Mouse (Mus musculus) forebrain, embryonic 16.5 days (tissue): ENCODE data around the gene Olfr807. TPM values are rescaled to one million over a fixed set of nuclear protein-coding genes. Genes with fewer than 3 reads are reported as not detected.

Source experiments
- ATAC-seq: fragments of 200-750 bp; cut with Nextera tagmentation; 2 replicates; pipeline ENCODE4 v1.8.0; 2017; ENCODE audit warnings: mild to moderate bottlenecking, moderate library complexity
- H3K27ac ChIP-seq: fragments of 300-500 bp; sonication (generic); 2 replicates; pipeline ENCODE4 v1.5.1; 2014; ENCODE audit warnings: low read length, control low read depth
- H3K27me3 ChIP-seq: fragments of 300-500 bp; sonication (generic); replicated peaks from 2 replicates; pipeline ENCODE4 v1.6.1; 2014; ENCODE audit warnings: low read length; ENCODE audit not compliant: control insufficient read depth, insufficient read depth
- H3K36me3 ChIP-seq: fragments of 300-500 bp; sonication (generic); 2 replicates; pipeline ENCODE4 v1.6.1; 2014; ENCODE audit not compliant: control insufficient read depth, insufficient read depth
- H3K4me1 ChIP-seq: fragments of 300-500 bp; sonication (generic); replicated peaks from 2 replicates; pipeline ENCODE4 v1.6.1; 2014; ENCODE audit warnings: low read length; ENCODE audit not compliant: control insufficient read depth, insufficient read depth
- H3K4me2 ChIP-seq: fragments of 300-500 bp; sonication (generic); 2 replicates; pipeline ENCODE4 v1.6.1; 2014; ENCODE audit warnings: mild to moderate bottlenecking, low read length, control low read depth
- H3K4me3 ChIP-seq: fragments of 300-500 bp; sonication (generic); replicated peaks from 2 replicates; pipeline ENCODE4 v1.5.1; 2014; ENCODE audit warnings: mild to moderate bottlenecking, low read length, control low read depth
- H3K9ac ChIP-seq: fragments of 300-500 bp; sonication (generic); replicated peaks from 2 replicates; pipeline ENCODE4 v1.6.1; 2014; ENCODE audit warnings: low read depth, low read length, control low read depth
- H3K9me3 ChIP-seq: fragments of 300-500 bp; sonication (generic); 2 replicates; pipeline ENCODE4 v1.6.1; 2016; ENCODE audit warnings: low read length; ENCODE audit not compliant: control insufficient read depth
- WGBS: fragments of 180-500 bp; shearing (Covaris S2); extraction: QIAGEN DNeasy Blood & Tissue Kit; methylation state at CpG from one replicate; pipeline ENCODE4 v1.1.7; 2014; 5-methylcytosine and 5-hydroxymethylcytosine counted together
- polyA plus RNA-seq: library from polyadenylated mRNA; unstranded; fragments of >200 nt; fragmentation: Nextera tagmentation; extraction: Ambion mirVana; gene quantifications from 2 replicates; pipeline ENCODE4 v1.2.1, GENCODE M21; 2015

Olfr807 gene
- not detected in 2 replicates for polyA plus RNA-seq

DNA sequence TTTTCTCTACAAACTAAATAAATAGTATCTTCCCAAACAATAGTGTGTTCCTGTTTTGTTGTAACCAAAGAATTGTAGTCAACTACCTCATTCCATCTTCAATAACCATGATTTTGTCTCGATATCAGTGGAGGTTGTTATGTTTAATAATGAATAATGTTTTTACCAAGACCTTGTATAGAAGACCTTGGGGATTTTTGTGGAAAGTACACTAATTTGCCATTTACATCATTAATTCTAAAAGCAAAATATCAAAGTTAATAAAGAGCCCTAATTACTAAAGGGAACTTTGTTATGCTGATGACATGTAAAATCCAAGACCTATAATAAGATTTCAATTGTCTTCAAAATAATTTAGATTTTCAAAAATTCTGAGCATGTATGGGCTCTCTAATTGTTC lies at the start of gene Olfr807:
Gene Olfr807 (minus strand): TSS at position 101 of the 400 bp plus-strand sequence.
- no peaks in the 10 kb centered on the region for H3K36me3 ChIP-seq
- H3K9ac ChIP-seq, result no peak within 1 kb of the TSS
- no peak for ATAC-seq
- WGBS, result 87% methylated on average over 1 of the region's 1 CpGs
- H3K9me3 ChIP-seq, result no peaks in the 10 kb centered on the region
- H3K4me1 ChIP-seq, result no peaks in the 10 kb centered on the region
- no peak within 1 kb of the TSS for H3K27ac ChIP-seq
- H3K4me3 ChIP-seq, result no peak within 1 kb of the TSS
- H3K4me2 ChIP-seq, result no peak within 1 kb of the TSS
- no peaks in the 10 kb centered on the region for H3K27me3 ChIP-seq

GRCm38 (mm10) chr10:129804296-129804695 lies 46.7 kb upstream of the Olfr807 start, which contains the start of gene Olfr811:
Gene Olfr811 (minus strand): TSS chr10:129804396.
- H3K9ac ChIP-seq, result no peak within 1 kb of the TSS
- ATAC-seq, result no peak
- H3K36me3 ChIP-seq, result no peaks in the 10 kb centered on the region
- no peaks in the 10 kb centered on the region for H3K4me1 ChIP-seq
- H3K27me3 ChIP-seq, result no peaks in the 10 kb centered on the region
- H3K9me3 ChIP-seq, result no peaks in the 10 kb centered on the region
- no peak within 1 kb of the TSS for H3K4me3 ChIP-seq
- no peak within 1 kb of the TSS for H3K27ac ChIP-seq
- WGBS, result 85% methylated on average over 4 of the region's 4 CpGs
- no peak within 1 kb of the TSS for H3K4me2 ChIP-seq

GRCm38 (mm10) chr10:129794817-129795216 lies 37.2 kb upstream of the Olfr807 start, which contains the start of gene Olfr810:
Gene Olfr810 (minus strand): TSS chr10:129794917.
- H3K9me3 ChIP-seq, result no peaks in the 10 kb centered on the region
- H3K27ac ChIP-seq, result no peak within 1 kb of the TSS
- no peak within 1 kb of the TSS for H3K4me2 ChIP-seq
- no peaks in the 10 kb centered on the region for H3K27me3 ChIP-seq
- H3K9ac ChIP-seq, result no peak within 1 kb of the TSS
- H3K4me3 ChIP-seq, result no peak within 1 kb of the TSS
- no peaks in the 10 kb centered on the region for H3K36me3 ChIP-seq
- H3K4me1 ChIP-seq, result no peaks in the 10 kb centered on the region
- no peak for ATAC-seq

GRCm38 (mm10) chr10:129778123-129778522 lies 20.5 kb upstream of the Olfr807 start:
- H3K4me1 ChIP-seq, result no peaks in the 10 kb centered on the region
- ATAC-seq, result no peak
- H3K27ac ChIP-seq, result no peak overlapping the region
- no peaks in the 10 kb centered on the region for H3K27me3 ChIP-seq
- no peak overlapping the region for H3K4me3 ChIP-seq
- H3K4me2 ChIP-seq, result no peak overlapping the region
- no peak overlapping the region for H3K9ac ChIP-seq
- H3K36me3 ChIP-seq, result no peaks in the 10 kb centered on the region
- H3K9me3 ChIP-seq, result no peaks in the 10 kb centered on the region

- Histone ChIP-seq H3K36me3 (no peaks in the 10 kb centered on the region), H3K4me1 (no peaks in the 10 kb centered on the region), H3K9ac (no peak within 1 kb of the TSS), H3K4me2 (no peak within 1 kb of the TSS), H3K4me3 (no peak within 1 kb of the TSS), H3K27ac (no peak within 1 kb of the TSS), H3K27me3 (no peaks in the 10 kb centered on the region), H3K9me3 (no peaks in the 10 kb centered on the region)
- ATAC-seq, result no peak
Observed at GRCm38 (mm10) chr10:129774338-129774737, 16.7 kb upstream of the Olfr807 start, which contains the start of gene Olfr809. Gene Olfr809 (plus strand): TSS chr10:129774638.

DNA sequence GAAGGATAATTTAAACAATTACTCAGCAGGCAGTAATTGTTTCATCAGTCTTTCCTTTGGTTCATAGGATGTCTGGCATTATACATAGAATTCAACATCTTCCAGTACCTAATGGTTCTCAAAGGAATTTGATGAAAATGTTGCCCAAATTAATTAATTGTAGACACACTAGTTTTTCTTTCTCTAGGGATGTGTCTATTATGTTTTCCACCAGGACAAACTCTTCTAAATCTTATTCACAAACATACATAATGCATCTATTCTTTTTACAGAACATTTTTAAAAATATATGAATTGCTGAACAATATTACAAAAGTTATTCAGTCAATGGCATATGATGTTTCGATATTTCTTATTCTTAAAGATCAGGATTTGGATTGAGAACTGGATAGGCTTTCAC lies 7.6 kb upstream of the Olfr807 start, which contains the start of gene Olfr808:
Gene Olfr808 (plus strand): TSS at position 301 of the 400 bp plus-strand sequence.
- H3K4me3 ChIP-seq, result no peak within 1 kb of the TSS
- WGBS, result 98% methylated on average over 1 of the region's 1 CpGs

GRCm38 (mm10) chr10:129741821-129742220 lies 15.8 kb downstream of the Olfr807 start, which contains the start of gene Olfr806:
Gene Olfr806 (minus strand): TSS chr10:129741921.
- H3K36me3 ChIP-seq, result no peaks in the 10 kb centered on the region
- no peak within 1 kb of the TSS for H3K4me2 ChIP-seq
- no peak for ATAC-seq
- H3K4me1 ChIP-seq, result no peaks in the 10 kb centered on the region
- no peaks in the 10 kb centered on the region for H3K27me3 ChIP-seq
- H3K9me3 ChIP-seq, result no peaks in the 10 kb centered on the region
- no peak within 1 kb of the TSS for H3K4me3 ChIP-seq
- no peak within 1 kb of the TSS for H3K27ac ChIP-seq
- no peak within 1 kb of the TSS for H3K9ac ChIP-seq

More for the DNA sequence above, 7.6 kb upstream of the Olfr807 start, which contains the start of gene Olfr808:
- Histone ChIP-seq H3K4me2 (no peak within 1 kb of the TSS), H3K27ac (no peak within 1 kb of the TSS), H3K27me3 (no peaks in the 10 kb centered on the region), H3K9ac (no peak within 1 kb of the TSS), H3K4me1 (no peaks in the 10 kb centered on the region), H3K36me3 (no peaks in the 10 kb centered on the region), H3K9me3 (no peaks in the 10 kb centered on the region)
- no peak for ATAC-seq

DNA sequence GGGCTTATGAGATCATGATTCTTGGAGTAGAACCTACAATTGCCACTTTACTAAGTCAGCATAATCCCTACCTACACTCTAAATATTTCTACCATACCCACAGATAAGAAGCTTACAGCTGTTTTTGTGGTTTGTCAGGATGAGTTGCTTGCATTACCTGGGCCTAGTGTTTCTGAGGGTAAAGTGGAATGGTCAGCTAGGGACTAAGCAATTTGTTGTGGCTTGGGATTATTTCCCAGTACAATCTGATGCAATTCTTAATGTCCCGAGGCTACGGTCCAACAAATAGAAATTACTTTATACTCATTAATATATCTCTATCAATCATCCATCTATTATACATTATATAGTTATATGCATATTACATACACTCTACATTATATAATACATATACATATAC lies 28.3 kb downstream of the Olfr807 start, which contains the start of gene Olfr805:
Gene Olfr805 (minus strand): TSS at position 101 of the 400 bp plus-strand sequence.
- no peaks in the 10 kb centered on the region for H3K9me3 ChIP-seq
- H3K4me1 ChIP-seq, result no peaks in the 10 kb centered on the region
- ATAC-seq, result no peak
- WGBS, result 97% methylated on average over 2 of the region's 2 CpGs
- no peaks in the 10 kb centered on the region for H3K36me3 ChIP-seq
- H3K4me3 ChIP-seq, result no peak within 1 kb of the TSS
- no peaks in the 10 kb centered on the region for H3K27me3 ChIP-seq
- H3K9ac ChIP-seq, result no peak within 1 kb of the TSS
- no peak within 1 kb of the TSS for H3K27ac ChIP-seq
- H3K4me2 ChIP-seq, result no peak within 1 kb of the TSS
